Mouse (Mus musculus): ENCODE measurements around the gene Wdr11.

Wdr11 gene

DNA sequence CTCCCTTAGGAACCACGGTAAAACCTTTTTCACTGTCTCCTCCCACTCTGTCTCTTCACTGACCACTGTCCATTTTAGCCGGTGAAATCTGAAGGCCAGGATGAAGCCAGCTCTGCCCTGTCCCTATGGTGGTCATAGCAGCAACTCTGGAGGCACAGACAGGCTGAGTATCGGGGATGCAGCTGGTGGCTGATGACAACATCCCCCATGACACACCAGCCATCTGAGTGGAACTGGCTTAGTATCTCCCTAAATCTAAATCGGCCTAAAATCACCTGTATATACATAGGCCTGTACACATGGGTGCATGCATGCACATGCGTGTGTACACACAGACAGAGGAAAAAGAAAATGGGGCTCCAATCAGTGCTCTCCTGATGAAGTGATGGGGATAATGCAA lies 93.7 kb downstream of the Wdr11 start:
- DNase-seq (ENCODE audit: low spot score in 2 of 2) = no peak
